Mouse (Mus musculus) midbrain, embryonic 10.5 days (tissue): Measurements from ENCODE around the gene Atad5. TPM values are rescaled to one million over a fixed set of nuclear protein-coding genes. Genes with fewer than 3 reads are reported as not detected.
A peak's percentile ranks its signal among the peaks of the same experiment; 100 is the strongest.

Experiments used
- DNase-seq: peaks from one replicate; pipeline ENCODE4 v3.0.0-alpha.2; 2017; ENCODE audit warnings: low spot score
- H3K27ac ChIP-seq: fragments of 300-500 bp; sonication (generic); replicated peaks from 2 replicates; pipeline ENCODE4 v1.5.1; 2016; ENCODE audit warnings: mild to moderate bottlenecking
- H3K27me3 ChIP-seq: fragments of 300-500 bp; sonication (generic); 2 replicates; pipeline ENCODE4 v1.6.1; 2016; ENCODE audit warnings: low read depth, mild to moderate bottlenecking; ENCODE audit not compliant: poor library complexity, severe bottlenecking
- H3K36me3 ChIP-seq: fragments of 300-500 bp; sonication (generic); 2 replicates; pipeline ENCODE4 v1.6.1; 2016; ENCODE audit warnings: mild to moderate bottlenecking, moderate library complexity
- H3K4me1 ChIP-seq: fragments of 300-500 bp; sonication (generic); 2 replicates; pipeline ENCODE4 v1.6.1; 2016
- H3K4me3 ChIP-seq: fragments of 300-500 bp; sonication (generic); 2 replicates; pipeline ENCODE4 v1.5.1; 2016; ENCODE audit warnings: mild to moderate bottlenecking, moderate library complexity
- H3K9me3 ChIP-seq: fragments of 300-500 bp; sonication (generic); replicated peaks from 2 replicates; pipeline ENCODE4 v1.6.1; 2016; ENCODE audit warnings: mild to moderate bottlenecking
- WGBS: fragments of 180-500 bp; shearing (Covaris S2); methylation state at CpG from one replicate; pipeline ENCODE4 v1.1.7; 2016; 5-methylcytosine and 5-hydroxymethylcytosine counted together
- polyA plus RNA-seq: library from polyadenylated mRNA; unstranded; fragments of >200 nt; fragmentation: Nextera tagmentation; extraction: Ambion mirVana; gene quantifications from 2 replicates; pipeline ENCODE4 v1.2.1, GENCODE M21; 2016

Atad5 gene
- polyA plus RNA-seq, 1 experiment from 2014 or later: 17.9 TPM

GRCm38 (mm10) chr11:80071039-80071438 lies 18.2 kb upstream of the Atad5 start:
- DNase-seq: no peak
- Histone ChIP-seq H3K4me1 (no peaks in the 10 kb centered on the region), H3K27ac (no peak overlapping the region), H3K4me3 (no peak overlapping the region), H3K27me3 (no peaks in the 10 kb centered on the region), H3K9me3 (no peaks in the 10 kb centered on the region), H3K36me3 (peaks cover 3% of the 10 kb centered on the region; the same call in 1 of the 2 replicates)
- 95% methylated on average over 2 of the region's 2 CpGs for WGBS

- no peak for DNase-seq
- 88% methylated on average over 3 of the region's 3 CpGs for WGBS
- peaks cover 10% of the 10 kb centered on the region; the same call in 1 of the 2 replicates for H3K36me3 ChIP-seq
These were observed 16.8 kb upstream of the Atad5 start for GRCm38 (mm10) chr11:80072365-80072764.

GRCm38 (mm10) chr11:80075608-80076277 lies 13.5 kb upstream of the Atad5 start:
- Histone ChIP-seq H3K4me3 (no peak overlapping the region), H3K4me1 (peaks cover 11% of the 10 kb centered on the region), H3K27me3 (no peaks in the 10 kb centered on the region), H3K9me3 (no peaks in the 10 kb centered on the region), H3K27ac (no peak overlapping the region), H3K36me3 (peaks cover 15% of the 10 kb centered on the region)
- DNase-seq: no peak
- 96% methylated on average over 5 of the region's 5 CpGs for WGBS

More at GRCm38 (mm10) chr11:80072365-80072764, 16.8 kb upstream of the Atad5 start:
- H3K27ac ChIP-seq: no peak overlapping the region
- H3K9me3 ChIP-seq: no peaks in the 10 kb centered on the region
- H3K4me3 ChIP-seq: no peak overlapping the region
- no peaks in the 10 kb centered on the region for H3K27me3 ChIP-seq
- no peaks in the 10 kb centered on the region for H3K4me1 ChIP-seq

GRCm38 (mm10) chr11:80077784-80078545 lies 11.2 kb upstream of the Atad5 start:
- no peak overlapping the region for H3K27ac ChIP-seq
- H3K4me3 ChIP-seq: no peak overlapping the region
- peaks cover 15% of the 10 kb centered on the region for H3K36me3 ChIP-seq
- no peak for DNase-seq
- H3K4me1 ChIP-seq: peaks cover 19% of the 10 kb centered on the region
- WGBS: 85% methylated on average over 14 of the region's 14 CpGs
- no peaks in the 10 kb centered on the region for H3K9me3 ChIP-seq
- no peaks in the 10 kb centered on the region for H3K27me3 ChIP-seq

- WGBS: 78% methylated on average over 1 of the region's 1 CpGs
- Histone ChIP-seq H3K27me3 (no peaks in the 10 kb centered on the region), H3K4me1 (peaks cover 19% of the 10 kb centered on the region), H3K9me3 (0 out of 2 replicates have a peak, but pooled peaks cover 3% of the 10 kb centered on the region), H3K27ac (no peak overlapping the region), H3K36me3 (peaks cover 14% of the 10 kb centered on the region), H3K4me3 (no peak overlapping the region)
- no peak for DNase-seq
These were observed 10.4 kb upstream of the Atad5 start for GRCm38 (mm10) chr11:80078831-80079230.

- Histone ChIP-seq H3K27ac (peak overlapping the region; percentile 98), H3K36me3 (peaks cover 12% of the 10 kb centered on the region; the same call in 1 of the 2 replicates), H3K9me3 (0 out of 2 replicates have a peak, but pooled peaks cover 3% of the 10 kb centered on the region), H3K4me3 (peak overlapping the region; percentile 96), H3K4me1 (peaks cover 19% of the 10 kb centered on the region), H3K27me3 (no peaks in the 10 kb centered on the region)
- DNase-seq: no peak
- 77% methylated on average over 6 of the region's 6 CpGs for WGBS
These were observed 9.4 kb upstream of the Atad5 start for GRCm38 (mm10) chr11:80079751-80080150.

GRCm38 (mm10) chr11:80080381-80080825 lies 8.8 kb upstream of the Atad5 start:
- peaks cover 19% of the 10 kb centered on the region for H3K4me1 ChIP-seq
- no peak for DNase-seq
- peaks cover 12% of the 10 kb centered on the region; the same call in 1 of the 2 replicates for H3K36me3 ChIP-seq
- H3K27me3 ChIP-seq: no peaks in the 10 kb centered on the region
- H3K4me3 ChIP-seq: peak overlapping the region; percentile 96
- WGBS: 2% methylated on average over 32 of the region's 32 CpGs
- peak overlapping the region; percentile 98 for H3K27ac ChIP-seq
- 0 out of 2 replicates have a peak, but pooled peaks cover 3% of the 10 kb centered on the region for H3K9me3 ChIP-seq

GRCm38 (mm10) chr11:80080826-80081728 lies 8.1 kb upstream of the Atad5 start, which contains the start of gene Crlf3:
TSS of gene Crlf3 (minus strand) at chr11:80080991.
- Histone ChIP-seq H3K4me3 (peak within 1 kb of the TSS; percentile 96), H3K4me1 (peaks cover 19% of the 10 kb centered on the region), H3K27ac (peak within 1 kb of the TSS; percentile 98), H3K36me3 (peaks cover 12% of the 10 kb centered on the region; the same call in 1 of the 2 replicates), H3K27me3 (no peaks in the 10 kb centered on the region), H3K9me3 (0 out of 2 replicates have a peak, but pooled peaks cover 3% of the 10 kb centered on the region)
- WGBS: 10% methylated on average over 55 of the region's 55 CpGs
- peak; percentile 94 for DNase-seq

GRCm38 (mm10) chr11:80081786-80082319 lies 7.3 kb upstream of the Atad5 start:
- Histone ChIP-seq H3K27ac (no peak overlapping the region; the same call in 1 of the 2 replicates), H3K27me3 (no peaks in the 10 kb centered on the region), H3K9me3 (0 out of 2 replicates have a peak, but pooled peaks cover 3% of the 10 kb centered on the region), H3K4me3 (no peak overlapping the region), H3K4me1 (peaks cover 19% of the 10 kb centered on the region), H3K36me3 (peaks cover 10% of the 10 kb centered on the region; the same call in 1 of the 2 replicates)
- 82% methylated on average over 7 of the region's 7 CpGs for WGBS
- DNase-seq: no peak

GRCm38 (mm10) chr11:80085356-80086055 lies 3.7 kb upstream of the Atad5 start:
- no peak overlapping the region for H3K4me3 ChIP-seq
- 82% methylated on average over 6 of the region's 6 CpGs for WGBS
- peaks cover 21% of the 10 kb centered on the region for H3K4me1 ChIP-seq

GRCm38 (mm10) chr11:80086844-80087243 lies 2.4 kb upstream of the Atad5 start:
- Histone ChIP-seq H3K27me3 (no peaks in the 10 kb centered on the region), H3K27ac (no peak overlapping the region), H3K4me3 (no peak overlapping the region), H3K36me3 (0 out of 2 replicates have a peak, but pooled peaks cover 6% of the 10 kb centered on the region), H3K9me3 (0 out of 2 replicates have a peak, but pooled peaks cover 3% of the 10 kb centered on the region), H3K4me1 (peaks cover 22% of the 10 kb centered on the region)
- peak; percentile 85 for DNase-seq
- WGBS: 9% methylated on average over 5 of the region's 5 CpGs

More at GRCm38 (mm10) chr11:80085356-80086055, 3.7 kb upstream of the Atad5 start:
- Histone ChIP-seq H3K27me3 (no peaks in the 10 kb centered on the region), H3K27ac (no peak overlapping the region), H3K9me3 (0 out of 2 replicates have a peak, but pooled peaks cover 3% of the 10 kb centered on the region), H3K36me3 (no peaks in the 10 kb centered on the region)
- DNase-seq: no peak
